Mouse (Mus musculus) adipocyte (in vitro differentiated cells): ENCODE measurements around the gene Tlr2.
A peak's percentile ranks its signal among the peaks of the same experiment; 100 is the strongest.
"Not testable (repeated sequence)": the region's sequence is repeated elsewhere in the genome, so short reads cannot be mapped to it uniquely, and the experiment has no call there.

ENCODE experiments used
- DNase-seq: peaks from one replicate; pipeline ENCODE4 v3.0.0-alpha.2; 2016; ENCODE audit warnings: low spot score

Gene Tlr2

DNA sequence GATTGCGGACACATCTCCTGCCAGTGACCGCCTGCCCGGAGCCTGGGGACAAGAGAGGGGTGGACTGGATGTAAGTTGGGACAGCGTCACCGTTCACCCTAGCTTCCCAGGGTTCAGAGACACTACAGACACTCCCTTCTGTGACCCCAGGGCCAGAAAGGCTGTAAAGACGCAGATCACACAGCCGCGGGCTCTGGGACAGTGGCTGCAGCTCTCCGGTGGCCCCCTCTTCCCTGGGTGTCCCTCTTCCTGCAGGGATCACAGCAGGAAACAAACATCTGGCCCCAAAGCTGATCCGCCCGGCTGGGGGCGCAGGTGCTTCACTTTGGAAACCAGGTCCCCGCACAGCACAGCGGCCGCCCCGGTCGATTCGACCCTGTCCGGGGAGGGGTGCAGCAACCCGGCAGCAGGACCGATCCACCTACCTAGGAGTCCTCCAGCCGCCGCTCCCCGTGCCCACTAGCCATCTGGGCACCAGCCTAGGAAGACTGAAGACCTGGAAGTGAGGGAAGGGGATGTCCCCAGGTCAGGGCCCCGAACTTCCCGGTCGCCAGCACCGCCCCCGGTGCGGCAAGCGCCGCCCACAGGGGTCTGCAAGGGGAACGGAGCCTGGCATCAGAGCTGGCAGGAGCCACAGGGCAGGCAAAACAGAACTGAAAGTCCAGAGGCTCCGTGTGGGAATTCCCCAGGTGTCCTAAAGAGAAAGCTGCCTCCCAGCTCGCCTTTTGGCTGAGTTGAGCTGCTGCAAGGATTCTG is at the start of gene Tlr2:
TSS of gene Tlr2 (minus strand) at position 673 of the 756 bp plus-strand sequence.
- peak; percentile 71 for DNase-seq

DNA sequence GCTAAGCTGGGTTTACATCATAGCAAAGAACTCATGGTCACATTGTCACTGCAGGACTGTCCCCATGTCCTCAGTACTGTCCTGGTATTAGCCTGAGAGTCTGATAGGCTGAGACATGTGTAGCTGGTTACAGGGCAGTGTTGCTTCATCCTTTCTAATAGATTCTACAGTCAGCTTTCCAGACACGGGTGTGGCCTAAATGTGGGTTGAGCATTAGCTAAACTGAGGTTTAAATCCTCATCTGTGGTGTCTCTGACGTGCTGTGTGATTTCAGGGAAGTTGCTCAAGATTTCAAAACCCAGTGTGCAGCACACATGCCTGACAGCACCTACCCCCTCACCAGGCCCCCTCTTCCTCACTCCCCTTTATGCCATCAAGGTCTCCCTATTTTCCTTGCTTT is 43.6 kb upstream of the Tlr2 start:
- peak; percentile 45 for DNase-seq

DNA sequence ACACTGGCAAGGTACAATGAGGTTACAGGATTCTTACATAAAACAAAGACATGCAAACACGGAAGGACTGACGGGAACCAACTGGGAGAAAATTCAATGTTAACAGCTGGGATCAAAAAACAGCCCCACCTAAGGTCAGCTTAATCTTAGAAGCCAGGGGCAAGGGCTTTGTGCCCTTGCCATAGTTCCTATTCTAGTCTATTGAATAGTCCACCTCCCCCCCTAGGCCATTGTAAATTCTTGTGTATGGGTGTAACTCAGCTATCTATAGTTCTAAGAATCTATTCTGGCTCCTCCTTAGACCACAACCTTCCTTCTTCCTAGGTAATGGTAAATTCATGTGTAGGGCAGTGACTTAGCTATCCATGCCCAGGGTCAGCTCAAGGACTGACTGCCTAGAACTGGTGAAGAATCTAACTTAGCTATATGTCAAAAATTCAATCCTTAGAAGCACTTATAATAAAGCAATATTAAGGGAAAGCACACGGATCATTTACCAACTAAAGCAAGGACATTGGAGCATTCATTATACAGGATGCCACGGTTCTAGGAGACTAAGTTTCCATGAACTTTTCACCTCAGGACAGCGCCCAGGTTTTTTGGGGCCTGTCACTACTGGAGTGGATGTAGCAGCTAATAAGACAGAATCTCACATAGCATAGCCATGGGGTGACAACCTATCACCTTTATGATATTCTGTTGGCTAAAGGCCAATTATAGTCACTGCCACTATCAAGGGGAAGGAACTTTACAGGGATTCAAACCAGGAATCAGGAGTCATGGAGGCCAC is 37.9 kb upstream of the Tlr2 start:
- DNase-seq = not testable (repeated sequence)

DNA sequence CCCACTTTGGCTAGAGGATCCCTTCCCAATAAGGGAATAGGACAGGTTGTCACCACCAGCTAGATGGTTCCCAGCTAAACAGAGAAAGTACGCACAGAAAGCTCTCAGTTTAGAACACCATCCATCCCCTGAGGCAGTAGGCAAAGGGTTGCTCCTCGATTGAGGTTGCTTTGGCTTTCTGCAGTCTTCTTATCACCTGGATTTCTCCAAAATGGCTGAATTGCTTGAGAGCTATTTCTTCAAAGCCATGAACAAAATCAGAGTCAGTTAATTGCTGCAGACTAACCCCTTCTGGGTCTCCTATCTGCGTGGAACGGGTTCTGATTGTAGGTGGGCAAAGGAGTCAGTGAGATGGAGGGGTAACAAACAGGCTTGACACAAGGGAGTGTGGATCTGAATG is 37.2 kb upstream of the Tlr2 start:
- DNase-seq = no peak

DNA sequence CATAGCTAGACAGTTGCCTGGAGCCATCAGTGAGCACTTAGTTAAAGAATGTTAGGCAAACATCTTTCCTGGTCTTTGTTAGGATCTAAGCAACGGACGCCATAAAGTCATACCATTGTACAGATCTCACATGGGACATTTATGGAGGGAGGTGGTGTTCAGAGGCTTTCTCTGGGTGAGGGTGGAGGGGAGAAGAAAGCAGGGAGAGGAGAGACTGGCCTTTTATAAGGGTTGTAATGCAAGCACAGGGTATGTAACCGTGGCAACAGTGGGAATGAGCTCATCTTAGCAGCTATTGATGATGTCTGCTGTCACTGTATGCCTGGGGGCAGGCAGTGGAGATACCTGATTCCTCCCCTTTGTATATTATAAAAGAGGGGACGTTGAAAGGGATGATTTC is 34.7 kb upstream of the Tlr2 start:
- DNase-seq = no peak

DNA sequence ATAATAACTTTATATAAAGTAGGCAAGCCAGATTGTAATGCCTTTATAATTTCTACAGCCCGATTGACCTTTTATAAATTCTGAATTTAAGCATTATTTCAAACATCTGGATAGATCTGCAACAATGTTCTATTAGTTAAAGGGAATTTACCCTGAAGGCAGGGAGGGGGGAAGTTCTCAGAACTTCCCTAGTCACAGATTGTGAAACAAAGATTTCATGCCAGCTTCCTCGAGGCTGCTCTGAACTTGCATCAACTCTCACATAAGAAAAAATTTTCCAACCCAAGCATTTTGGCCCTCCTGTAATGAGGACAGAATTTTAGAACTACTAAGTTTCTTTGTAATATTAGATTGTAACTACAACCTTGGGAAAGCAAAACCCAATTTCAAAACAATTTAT is 33.5 kb upstream of the Tlr2 start:
- DNase-seq = peak; percentile 46

DNA sequence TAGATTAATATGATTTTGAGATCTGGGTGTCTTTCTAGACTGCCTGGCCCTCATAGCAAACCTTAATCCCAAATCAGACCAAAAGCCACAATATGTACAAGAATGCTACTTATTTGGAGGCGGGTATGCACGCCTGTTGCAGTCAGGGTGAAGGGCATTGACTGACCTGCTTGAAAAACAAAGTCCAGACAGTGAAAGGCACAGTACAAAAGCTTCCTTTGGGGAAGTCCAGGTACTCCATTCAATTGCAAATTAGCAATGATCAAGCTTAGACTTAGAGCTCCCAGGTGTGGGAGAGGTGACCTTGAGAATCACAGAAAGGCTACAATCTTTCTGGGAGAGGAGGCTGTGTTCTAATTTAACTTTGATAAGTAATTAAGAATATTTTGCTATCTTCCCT is 31.3 kb upstream of the Tlr2 start:
- not testable (repeated sequence) for DNase-seq

DNA sequence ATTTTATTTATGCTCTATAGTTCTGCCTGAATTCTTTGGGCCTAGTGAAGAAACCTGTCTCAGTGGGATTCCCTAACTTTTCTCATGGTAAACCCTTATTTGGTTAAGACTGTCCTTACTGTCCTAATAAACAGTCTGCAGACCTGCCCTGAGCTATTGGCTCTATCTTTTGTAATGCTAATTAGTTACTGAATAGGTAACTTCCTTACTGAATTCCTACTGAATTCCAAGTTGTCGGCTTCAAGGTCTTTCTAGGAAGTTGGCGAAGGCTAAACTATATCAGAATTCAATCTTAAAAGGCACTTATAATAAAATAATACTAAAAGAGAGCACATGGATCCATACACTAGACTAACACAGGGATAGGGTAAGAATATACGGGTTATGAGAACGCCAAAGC is 30.4 kb upstream of the Tlr2 start:
- DNase-seq = not testable (repeated sequence)

DNA sequence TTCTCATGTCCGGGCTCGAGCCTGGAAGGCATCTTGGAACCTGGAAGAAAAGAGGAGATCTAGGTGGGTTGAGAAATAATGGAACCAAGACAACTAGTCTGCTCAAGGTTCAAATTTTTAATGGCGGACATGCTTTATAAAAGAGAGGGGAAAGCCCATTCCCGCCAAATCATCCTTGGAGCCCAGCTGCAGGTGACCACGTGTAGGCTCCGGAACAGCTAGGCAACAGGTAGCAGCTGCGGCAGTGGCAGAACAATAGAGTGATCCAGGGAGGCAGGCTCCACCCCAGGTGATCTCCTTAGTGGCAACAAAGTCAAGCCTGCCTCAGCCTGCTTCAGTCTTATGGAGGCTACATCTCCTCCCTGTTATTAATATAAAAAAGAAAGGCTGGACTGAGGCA is 30.0 kb upstream of the Tlr2 start:
- DNase-seq = not testable (repeated sequence)

DNA sequence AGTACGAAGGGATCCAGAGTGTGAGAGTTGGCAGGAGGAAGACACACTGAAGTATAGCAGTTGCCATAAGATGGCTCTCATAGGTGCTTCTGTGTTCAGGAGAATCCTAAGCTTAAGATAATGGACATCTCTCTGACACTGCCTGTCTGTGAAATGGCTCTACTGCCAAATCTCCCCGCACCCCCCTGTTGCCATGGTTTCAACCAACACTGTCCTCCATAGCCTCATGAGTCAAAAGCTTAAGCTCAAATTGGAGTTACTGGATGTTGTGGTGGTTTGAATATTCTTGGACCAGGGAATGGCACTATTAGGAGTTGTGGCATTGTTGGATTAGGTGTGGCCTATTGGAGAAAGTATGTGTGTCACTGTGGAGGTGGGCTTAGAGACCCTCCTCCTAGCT is 28.2 kb upstream of the Tlr2 start:
- no peak for DNase-seq

DNA sequence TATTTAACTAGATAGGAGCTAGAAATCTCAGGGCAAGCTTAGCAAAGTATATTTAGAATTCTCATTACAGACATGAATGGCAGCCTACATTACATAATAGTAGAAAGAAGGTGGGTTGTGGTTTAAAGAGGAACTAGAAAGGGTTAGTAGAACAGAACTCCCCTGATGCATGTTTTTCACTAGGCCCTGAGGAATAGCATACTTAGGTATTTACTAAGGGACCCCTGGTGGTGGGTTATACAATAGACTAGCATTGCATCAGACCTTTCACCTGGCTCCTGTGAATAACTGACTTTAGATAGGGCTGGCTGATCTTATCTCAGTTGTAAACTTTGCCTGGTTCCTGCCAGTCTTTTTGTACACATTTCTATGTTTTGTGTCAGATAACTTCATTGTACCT is 25.5 kb upstream of the Tlr2 start:
- DNase-seq = not testable (repeated sequence)

DNA sequence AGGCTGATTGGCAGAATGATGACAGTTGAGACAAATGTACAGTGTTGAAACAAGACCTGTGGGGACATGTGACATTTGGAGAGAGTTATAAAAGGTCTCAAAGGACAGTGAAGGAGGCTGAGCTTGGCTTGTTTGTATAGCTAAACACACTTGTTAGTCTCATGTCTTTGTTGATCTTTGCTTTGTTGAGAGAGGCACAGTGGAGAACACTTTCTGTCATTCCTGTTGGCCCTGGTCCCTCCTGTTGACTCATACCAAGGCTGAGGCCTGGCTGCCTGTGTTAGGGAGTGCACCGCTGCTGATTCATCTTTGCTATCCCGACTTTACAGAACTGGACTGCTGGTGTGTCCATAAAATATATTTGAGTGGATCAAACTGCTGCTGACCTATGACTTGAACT is 23.6 kb upstream of the Tlr2 start:
- peak; percentile 83 for DNase-seq

DNA sequence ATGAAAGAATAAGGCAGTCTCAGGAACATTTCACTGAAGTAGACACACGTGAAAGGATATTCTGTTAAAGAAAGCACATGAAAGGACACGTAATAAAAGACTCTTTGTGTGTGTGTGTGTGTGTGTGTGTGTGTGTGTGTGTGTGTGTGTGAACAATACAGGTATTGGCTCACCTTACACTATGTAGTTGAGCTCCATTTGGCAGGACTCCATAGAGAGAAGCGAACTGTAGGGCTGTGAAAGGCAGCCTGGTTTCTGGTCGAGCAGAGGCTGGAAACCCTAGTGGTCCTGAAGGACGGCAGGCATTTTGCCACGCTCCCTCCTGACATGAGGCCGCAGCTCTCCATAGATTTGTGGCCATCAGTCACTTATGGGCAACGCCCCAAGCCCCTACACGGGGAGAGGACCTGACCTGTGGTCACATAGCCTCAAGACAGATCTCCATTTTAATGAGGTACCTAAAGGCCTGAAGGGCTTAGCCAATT is 22.5 kb upstream of the Tlr2 start:
- no peak for DNase-seq

DNA sequence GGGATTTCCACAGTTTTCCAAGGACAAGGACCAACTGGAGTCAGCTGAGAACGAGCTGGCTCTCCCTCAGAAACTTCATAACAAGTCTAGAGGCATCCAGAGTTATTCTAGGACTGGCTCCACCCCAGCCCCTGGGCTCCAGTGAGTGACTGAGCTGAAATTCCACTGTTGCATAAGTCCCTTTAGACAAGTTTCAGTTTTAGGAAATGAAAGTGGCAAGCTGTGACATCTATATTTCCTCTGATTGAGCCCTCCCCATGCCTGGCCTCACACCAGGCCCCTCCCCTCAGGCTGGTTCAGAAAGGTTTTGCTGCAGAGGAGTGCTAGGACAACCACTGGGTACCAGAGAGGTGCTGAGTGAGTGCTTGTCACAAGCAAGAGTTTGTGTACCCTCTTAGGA is 21.4 kb upstream of the Tlr2 start:
- peak; percentile 98 for DNase-seq

DNA sequence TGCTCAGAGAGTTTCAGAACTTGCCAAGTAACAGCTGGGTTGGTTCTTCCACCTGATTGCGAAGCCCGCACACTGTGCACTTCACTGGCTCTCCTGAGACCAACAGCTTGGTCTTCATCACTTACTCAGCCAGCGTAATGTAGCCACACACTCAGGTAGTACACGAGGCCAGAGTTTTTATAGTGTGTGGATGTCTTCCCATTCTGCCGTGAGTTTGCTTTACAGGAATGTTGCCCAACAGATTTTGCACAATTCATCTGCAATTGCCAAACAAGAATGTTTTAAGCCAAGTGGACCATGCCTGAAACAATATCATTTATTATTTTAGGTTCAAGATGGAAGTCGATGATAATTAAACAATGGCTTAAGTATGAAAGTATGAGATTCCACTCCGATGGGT is 18.0 kb upstream of the Tlr2 start:
- DNase-seq = peak; percentile 77

DNA sequence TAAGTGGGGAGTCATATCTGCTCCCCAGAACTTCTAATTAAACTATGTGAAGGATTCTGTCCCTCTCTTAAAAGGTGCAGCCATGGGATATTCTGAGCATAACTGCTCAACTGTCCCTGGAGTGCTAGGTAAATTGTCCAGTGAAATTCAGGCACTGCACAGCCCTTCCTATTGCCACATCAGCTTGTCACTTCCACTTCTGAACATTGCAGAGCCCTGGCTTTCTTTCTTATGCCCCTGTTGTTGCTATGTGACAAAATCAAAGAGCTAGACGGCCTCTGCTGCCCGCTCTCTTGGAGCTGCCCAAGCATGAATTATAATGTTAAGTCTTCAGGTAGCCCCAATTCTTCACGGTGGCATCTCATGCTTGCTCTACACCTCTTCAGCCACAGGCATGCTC is 17.5 kb upstream of the Tlr2 start:
- DNase-seq = no peak

DNA sequence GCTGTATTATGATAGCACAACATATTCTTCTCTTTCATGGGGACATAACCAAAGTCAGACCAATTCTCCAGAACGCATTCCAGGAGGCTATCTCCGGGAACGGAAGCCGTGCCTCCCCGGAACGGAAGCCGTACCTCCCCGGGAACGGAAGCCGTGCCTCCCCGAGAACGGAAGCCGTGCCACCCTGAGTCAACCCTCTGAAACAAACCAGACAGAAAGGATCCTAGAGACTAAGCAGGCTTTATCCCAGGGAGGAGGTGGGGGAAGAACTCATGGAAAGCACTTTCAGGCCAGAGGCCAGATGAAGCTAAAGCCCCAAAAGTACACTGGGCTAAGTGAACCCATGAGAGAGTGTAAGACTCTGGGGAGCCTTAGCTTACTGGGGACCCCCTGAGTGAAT is 16.1 kb upstream of the Tlr2 start:
- no peak for DNase-seq

DNA sequence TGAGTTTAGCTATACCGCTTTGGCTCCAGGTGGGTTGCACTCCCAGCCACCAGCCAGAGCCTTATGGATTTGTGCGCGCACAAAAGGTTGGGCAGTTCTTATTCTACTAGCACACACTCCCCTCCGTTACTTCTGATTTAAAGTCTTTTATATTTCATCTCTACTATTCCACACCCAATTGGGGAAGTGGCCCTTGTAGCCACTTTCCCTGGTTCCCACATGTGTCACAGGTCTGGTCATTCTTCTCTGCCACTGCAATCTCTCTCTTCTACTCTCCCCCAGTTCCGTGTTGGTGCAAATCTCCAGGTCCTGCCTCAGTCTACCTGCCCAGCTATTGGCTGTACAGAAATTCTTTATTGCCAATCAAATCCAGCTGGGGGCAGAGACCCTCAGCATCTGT is 14.1 kb upstream of the Tlr2 start:
- DNase-seq = no peak

DNA sequence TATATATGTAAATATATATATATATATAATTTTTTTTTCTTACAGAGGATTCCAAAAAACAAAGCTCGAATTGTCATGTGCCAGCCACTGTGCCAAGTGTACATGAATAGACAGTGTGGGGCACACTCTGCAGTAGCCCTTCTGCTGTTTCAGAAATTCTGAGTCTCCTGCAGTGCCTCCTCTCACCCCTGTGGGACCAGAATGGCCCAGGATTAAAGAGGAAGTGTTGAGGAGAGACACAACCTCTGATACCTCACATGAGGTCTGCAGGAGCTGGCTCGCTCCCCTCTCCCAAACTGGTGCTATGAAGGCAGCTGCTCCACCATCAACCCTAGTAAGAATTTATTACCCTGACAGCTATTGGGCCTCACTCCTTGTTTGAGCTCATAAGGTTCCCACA is 7.8 kb upstream of the Tlr2 start:
- DNase-seq = no peak

DNA sequence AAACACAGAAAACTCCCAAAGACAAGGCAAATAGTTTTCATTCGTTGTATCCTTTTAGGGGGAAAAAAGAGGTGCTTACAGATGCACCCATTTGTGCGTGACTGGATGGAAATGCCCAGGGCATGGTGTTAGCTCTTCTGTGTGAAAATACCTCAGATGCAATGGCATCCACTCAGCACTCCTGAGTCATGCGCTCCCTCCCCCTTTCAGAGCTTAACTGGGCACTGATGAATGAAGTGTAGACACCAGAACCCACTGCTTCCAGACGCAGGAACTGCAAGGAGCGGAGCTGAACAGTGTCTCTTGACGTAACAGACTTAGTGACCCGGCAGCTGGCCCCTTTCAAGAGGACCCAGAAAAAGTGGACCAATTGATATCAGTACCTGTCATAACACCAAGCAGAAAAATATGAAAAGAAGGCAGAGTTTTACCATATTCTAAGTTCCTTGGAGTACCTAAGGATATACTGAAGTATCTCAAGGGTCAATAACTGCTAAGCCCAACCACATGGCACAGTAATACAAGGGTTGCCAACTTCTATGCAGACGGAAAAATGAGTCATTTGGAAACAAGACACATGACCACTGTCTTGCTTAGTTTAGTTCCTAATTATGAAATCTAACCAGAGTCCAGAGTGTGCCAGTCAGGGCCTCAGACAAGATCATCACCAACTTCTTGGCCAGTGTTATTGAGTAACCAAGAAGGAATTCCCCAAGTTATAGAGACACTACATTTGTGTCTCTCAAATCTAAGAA is 3.4 kb upstream of the Tlr2 start:
- DNase-seq = peak; percentile 90

DNA sequence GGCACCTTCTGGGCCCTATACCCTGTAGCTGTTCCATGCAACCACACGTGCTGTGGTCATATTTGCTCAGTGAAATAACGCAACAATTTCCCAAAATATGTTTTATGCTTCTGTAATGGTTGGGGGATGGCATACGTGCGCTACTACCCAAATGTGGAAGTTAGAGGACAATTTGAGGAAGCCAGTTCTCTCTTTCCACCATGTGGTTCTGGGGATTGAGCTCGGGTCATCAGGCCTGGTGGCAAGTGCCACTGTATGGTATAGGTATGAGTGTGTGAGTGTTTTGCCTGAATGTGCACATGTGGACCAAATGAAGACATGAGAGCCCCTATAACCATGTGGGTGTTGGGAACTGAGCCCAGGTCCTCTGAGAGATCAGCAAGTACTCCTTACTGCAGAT is 2.1 kb downstream of the Tlr2 start:
- no peak for DNase-seq

DNA sequence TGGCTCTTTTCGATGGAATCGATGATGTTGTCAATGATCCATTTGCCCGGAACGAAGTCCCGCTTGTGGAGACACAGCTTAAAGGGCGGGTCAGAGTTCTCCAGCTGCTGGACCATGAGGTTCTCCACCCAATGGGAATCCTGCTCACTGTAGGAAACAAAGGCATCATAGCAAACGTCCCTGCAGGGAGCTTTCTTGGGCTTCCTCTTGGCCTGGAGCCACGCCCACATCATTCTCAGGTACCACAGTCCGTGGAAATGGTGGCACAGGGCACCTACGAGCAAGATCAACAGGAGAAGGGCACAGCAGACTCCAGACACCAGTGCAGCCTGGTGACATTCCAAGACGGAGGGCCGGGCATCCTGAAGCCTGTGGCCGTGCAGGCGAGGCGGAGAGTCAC is 4.9 kb downstream of the Tlr2 start:
- DNase-seq = no peak

DNA sequence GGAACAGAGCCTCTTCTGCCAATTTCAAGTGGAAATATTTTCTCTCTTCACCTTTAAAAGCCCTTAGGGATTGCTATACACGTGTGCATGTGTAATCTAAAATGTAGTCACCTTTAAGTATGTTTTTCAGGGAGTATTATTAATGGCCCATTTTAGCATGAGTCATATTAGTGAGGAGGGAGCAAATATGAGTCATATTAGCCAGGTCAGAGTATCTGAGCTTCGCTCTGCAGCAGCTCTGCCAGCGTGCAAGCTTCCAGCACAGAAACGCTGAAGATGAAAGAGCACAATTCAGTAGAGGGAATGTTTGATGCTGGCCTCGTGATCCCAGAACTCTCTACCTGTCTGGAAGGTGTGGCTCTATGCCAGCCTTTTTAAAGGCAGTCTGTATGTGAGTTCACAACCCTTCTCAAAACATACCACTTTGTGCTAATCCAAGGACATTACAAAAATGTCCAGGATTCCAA is 13.4 kb downstream of the Tlr2 start:
- DNase-seq = no peak
